Mouse (Mus musculus) liver, adult 2 months (tissue): ENCODE results near the gene Lpp. TPM values are rescaled to one million over a fixed set of nuclear protein-coding genes. Genes with fewer than 3 reads are reported as not detected.

Source experiments
- DNase-seq: peaks from one replicate; pipeline ENCODE4 v3.0.0-alpha.2; 2011; ENCODE audit warnings: low read depth, low spot score; ENCODE audit errors: extremely low read depth
- H3K27ac ChIP-seq: fragments of 200-500 bp; replicated peaks from 2 replicates; pipeline ENCODE4 v1.5.1; 2012; ENCODE audit warnings: low read depth, mild to moderate bottlenecking, control low read depth, inconsistent platforms, low read length; ENCODE audit not compliant: insufficient read depth
- H3K27me3 ChIP-seq: fragments of 200-500 bp; 2 replicates; pipeline ENCODE4 v1.6.1; 2012; ENCODE audit warnings: mild to moderate bottlenecking, moderate library complexity, low read length, inconsistent platforms; ENCODE audit not compliant: control insufficient read depth, insufficient read depth
- H3K36me3 ChIP-seq: fragments of 200-500 bp; 2 replicates; pipeline ENCODE4 v1.6.1; 2012; ENCODE audit warnings: low read length, inconsistent platforms; ENCODE audit not compliant: control insufficient read depth, insufficient read depth
- H3K4me1 ChIP-seq: fragments of 200-500 bp; 2 replicates; pipeline ENCODE4 v1.6.1; 2011; ENCODE audit warnings: low read length; ENCODE audit not compliant: control insufficient read depth, insufficient read depth
- H3K4me3 ChIP-seq: fragments of 200-500 bp; 2 replicates; pipeline ENCODE4 v1.5.1; 2011; ENCODE audit warnings: low read depth, mild to moderate bottlenecking, control low read depth, low read length, moderate library complexity; ENCODE audit not compliant: insufficient read depth
- H3K79me2 ChIP-seq: fragments of 200-500 bp; 2 replicates; pipeline ENCODE4 v1.6.1; 2012; ENCODE audit warnings: inconsistent platforms, mild to moderate bottlenecking, low read length, moderate library complexity; ENCODE audit not compliant: control insufficient read depth, insufficient read depth
- H3K9ac ChIP-seq: fragments of 200-500 bp; 2 replicates; pipeline ENCODE4 v1.6.1; 2012; ENCODE audit warnings: low read depth, mild to moderate bottlenecking, control low read depth, inconsistent platforms, low read length
- CTCF ChIP-seq: fragments of 200-500 bp; IDR thresholded peaks from 2 replicates; pipeline ENCODE4 v1.5.1; 2011; ENCODE audit warnings: low read depth, low read length, control low read depth
- POLR2A ChIP-seq: fragments of 200-500 bp; IDR thresholded peaks from 2 replicates; pipeline ENCODE4 v1.6.1; 2011; ENCODE audit warnings: low read length, control low read depth; ENCODE audit not compliant: insufficient read depth; ENCODE audit errors: extremely low read depth
- WGBS: fragments of 180-500 bp; shearing (Covaris S2); methylation state at CpG from one replicate; pipeline ENCODE4 v1.1.7; 2018; 5-methylcytosine and 5-hydroxymethylcytosine counted together
- polyA plus RNA-seq: library from polyadenylated mRNA; depleted of rRNA; stranded (reverse); fragments of >200 nt; gene quantifications from 2 replicates; pipeline ENCODE4 v1.2.3, GENCODE M21; 2012
- total RNA-seq: library from RNA; depleted of rRNA; stranded (reverse); fragments of >200 nt; gene quantifications from 2 replicates; pipeline ENCODE4 v1.2.3, GENCODE M21; 2014

Lpp gene
- total and polyA plus RNA-seq, 2 experiments: 7.5 to 23.0 TPM

- H3K27me3 ChIP-seq: no peaks in the 10 kb centered on the region
- no peak for DNase-seq
- H3K4me3 ChIP-seq: no peak overlapping the region
- TF ChIP-seq CTCF (no peak), POLR2A (no peak)
- no peaks in the 10 kb centered on the region for H3K79me2 ChIP-seq
- no peak overlapping the region for H3K27ac ChIP-seq
- H3K4me1 ChIP-seq: no peaks in the 10 kb centered on the region
- peaks cover 2% of the 10 kb centered on the region for H3K36me3 ChIP-seq
- WGBS: 96% methylated on average over 10 of the region's 10 CpGs
- H3K9ac ChIP-seq: no peak overlapping the region
Observed at GRCm38 (mm10) chr16:24991059-24991541, 597.8 kb downstream of the Lpp start.

DNA sequence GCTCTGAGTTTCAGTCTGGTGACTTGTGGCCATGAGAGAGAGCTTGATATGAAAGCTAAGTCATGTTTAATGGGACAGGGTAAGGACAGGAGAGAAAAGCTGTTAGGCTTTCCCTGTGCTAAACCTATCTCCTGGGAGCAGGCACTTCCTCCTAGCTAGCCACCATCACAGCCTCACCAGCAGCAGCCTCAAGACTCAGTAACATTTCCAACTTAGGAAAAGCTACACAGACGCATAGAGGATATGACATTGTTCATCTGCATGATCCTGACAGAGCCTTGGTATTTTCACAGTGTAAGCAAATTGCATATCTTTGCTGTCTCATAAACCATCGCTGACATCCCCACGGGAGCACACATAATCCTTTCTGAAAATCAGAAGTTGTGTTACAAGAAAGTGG is 598.7 kb downstream of the Lpp start:
- Histone ChIP-seq H3K79me2 (no peaks in the 10 kb centered on the region), H3K36me3 (peaks cover 2% of the 10 kb centered on the region), H3K4me3 (no peak overlapping the region), H3K27me3 (no peaks in the 10 kb centered on the region), H3K4me1 (no peaks in the 10 kb centered on the region), H3K27ac (no peak overlapping the region), H3K9ac (no peak overlapping the region)
- no peak for TF ChIP-seq POLR2A
- TF ChIP-seq CTCF: no peak
- DNase-seq: no peak
- 93% methylated on average over 3 of the region's 3 CpGs for WGBS

- TF ChIP-seq CTCF (no peak), POLR2A (no peak)
Observed at GRCm38 (mm10) chr16:24992494-24992893, 599.2 kb downstream of the Lpp start.

DNA sequence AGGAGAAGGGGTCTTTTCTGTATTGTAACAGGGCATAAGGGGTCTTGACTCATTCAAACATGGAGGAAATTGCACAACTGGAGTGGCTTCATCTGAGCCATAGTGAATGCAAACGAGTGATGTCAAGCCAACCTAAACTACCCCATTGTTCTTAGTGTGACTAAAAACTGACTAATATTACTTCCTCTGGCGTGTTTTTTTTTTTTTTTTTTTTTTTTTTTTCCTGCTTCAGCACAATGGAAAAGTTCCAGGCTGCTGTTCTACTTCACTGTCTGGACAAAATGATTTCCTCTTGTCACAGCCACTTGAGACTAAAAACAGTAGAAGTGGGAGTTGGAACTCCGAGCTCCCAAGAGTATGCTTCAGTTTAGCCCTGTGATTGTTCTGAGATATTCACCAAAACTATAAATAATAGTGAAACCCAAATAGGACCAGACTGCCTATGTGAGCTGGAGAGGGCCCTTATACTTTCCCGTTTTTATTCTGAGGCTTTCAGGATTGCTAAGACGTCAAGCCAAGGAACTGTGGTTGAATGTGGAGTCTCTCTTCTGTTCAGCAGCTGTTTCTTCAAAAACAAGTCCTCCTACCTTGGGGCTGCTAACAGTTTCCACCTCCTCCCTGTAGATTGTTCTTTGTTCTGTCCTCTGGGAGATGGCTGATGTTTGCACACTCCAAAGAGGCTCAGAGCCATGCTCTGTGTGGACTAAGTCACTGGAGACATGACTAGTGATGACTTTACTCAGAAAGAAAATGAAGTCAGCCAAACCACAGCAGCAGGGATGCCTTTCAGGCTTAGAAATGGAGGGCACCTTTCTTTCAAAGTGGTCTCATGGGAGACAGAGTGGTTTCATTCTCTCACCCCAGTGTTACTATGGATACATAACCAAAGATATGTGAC is 617.9 kb downstream of the Lpp start:
- DNase-seq: peak; percentile 28
- Histone ChIP-seq H3K4me3 (no peak overlapping the region), H3K79me2 (no peaks in the 10 kb centered on the region), H3K9ac (no peak overlapping the region), H3K27ac (no peak overlapping the region), H3K4me1 (no peaks in the 10 kb centered on the region; the same call in 1 of the 2 replicates), H3K36me3 (no peaks in the 10 kb centered on the region), H3K27me3 (no peaks in the 10 kb centered on the region)
- 68% methylated on average over 5 of the region's 5 CpGs for WGBS
- no peak for TF ChIP-seq POLR2A
- no peak for TF ChIP-seq CTCF

More at GRCm38 (mm10) chr16:24992494-24992893, 599.2 kb downstream of the Lpp start:
- peaks cover 2% of the 10 kb centered on the region for H3K36me3 ChIP-seq
- no peaks in the 10 kb centered on the region for H3K79me2 ChIP-seq
- 97% methylated on average over 11 of the region's 11 CpGs for WGBS
- H3K27me3 ChIP-seq: no peaks in the 10 kb centered on the region
- no peak overlapping the region for H3K27ac ChIP-seq
- no peak overlapping the region for H3K9ac ChIP-seq
- H3K4me1 ChIP-seq: no peaks in the 10 kb centered on the region
- H3K4me3 ChIP-seq: no peak overlapping the region
- no peak for DNase-seq

DNA sequence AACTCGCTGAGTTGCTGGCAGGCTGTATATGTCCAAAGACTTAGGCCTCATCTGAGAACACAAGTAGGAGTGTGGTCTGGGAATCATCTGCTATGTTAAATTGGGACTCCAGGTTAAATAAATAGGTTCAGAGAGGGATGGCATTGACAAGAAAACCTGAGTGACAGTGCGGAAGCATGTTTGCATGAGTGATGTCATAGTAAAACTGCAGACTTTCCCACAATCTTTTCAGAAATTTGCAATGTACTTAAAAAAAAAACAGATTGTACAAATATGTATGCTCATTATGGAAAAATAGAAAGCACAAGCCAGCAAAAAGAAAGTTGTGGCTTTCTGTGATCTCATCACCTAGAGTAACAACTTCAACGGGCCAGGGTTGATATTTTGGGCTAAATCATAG is 619.6 kb downstream of the Lpp start:
- Histone ChIP-seq H3K4me1 (no peaks in the 10 kb centered on the region; the same call in 1 of the 2 replicates), H3K36me3 (no peaks in the 10 kb centered on the region)
- DNase-seq: no peak

More for the DNA sequence above, 619.6 kb downstream of the Lpp start:
- no peaks in the 10 kb centered on the region for H3K27me3 ChIP-seq
- H3K79me2 ChIP-seq: no peaks in the 10 kb centered on the region
- H3K27ac ChIP-seq: no peak overlapping the region
- no peak for TF ChIP-seq CTCF
- no peak for TF ChIP-seq POLR2A
- WGBS: 93% methylated on average over 3 of the region's 3 CpGs
- no peak overlapping the region for H3K9ac ChIP-seq
- no peak overlapping the region for H3K4me3 ChIP-seq
